Mouse (Mus musculus) kidney, adult 2 months (tissue): ENCODE results near the gene Pgf.

Experiments used
- CTCF ChIP-seq: fragments of 200-500 bp; conservative IDR thresholded peaks from 2 replicates; pipeline ENCODE4 v1.5.1; 2011; ENCODE audit warnings: low read depth, mild to moderate bottlenecking, control low read depth, low read length, moderate library complexity, mixed read lengths; ENCODE audit not compliant: insufficient read depth, insufficient read length
- POLR2A ChIP-seq: fragments of 200-500 bp; IDR thresholded peaks from one replicate; pipeline ENCODE4 v1.6.1; 2011; ENCODE audit warnings: low read depth, low read length, control low read depth

- TF ChIP-seq POLR2A (no peak), CTCF (no peak)
Observed at GRCm38 (mm10) chr12:85195086-85195485, 17.5 kb upstream of the Pgf start.
